9 mouse cellular contexts compared by ENCODE assay signal in the genomic region with DNA sequence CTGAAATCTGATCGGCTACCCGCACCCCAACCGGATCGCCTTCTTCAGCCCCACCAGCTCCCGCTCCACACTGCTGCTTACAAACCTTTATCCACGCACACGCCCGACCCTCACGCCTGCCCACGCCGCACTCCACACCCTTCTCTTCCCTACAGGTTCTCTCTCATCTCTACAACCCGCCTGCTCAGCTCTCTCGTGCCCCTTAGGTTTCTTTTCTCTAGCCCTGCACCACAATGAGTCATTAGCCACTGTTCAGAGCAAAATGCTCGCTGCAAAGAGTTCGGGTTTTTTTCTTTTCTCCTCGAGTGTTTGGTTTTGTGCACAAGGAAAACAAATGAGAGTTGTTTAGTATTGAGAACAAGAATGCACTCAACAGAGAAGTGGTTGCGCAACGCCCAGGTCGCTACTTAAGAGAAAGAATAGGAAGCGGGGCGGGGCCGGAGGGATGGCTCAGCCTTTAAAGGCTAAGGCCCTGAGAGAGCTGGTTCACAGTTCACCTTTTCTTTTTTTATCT. TPM values are rescaled to one million over a fixed set of nuclear protein-coding genes. Genes with fewer than 3 reads are reported as not detected.
DNase-seq lines count a peak whose midpoint lies in the region; ATAC-seq and TF ChIP-seq lines count a peak whose summit lies in the region.
"Had no signal": no experiment of that assay in that cellular context is flagged by ENCODE, and none has a peak within 500 bp of the region (broad histone marks: within the 10 kb centered on the region; RNA-seq: fewer than 3 reads in every experiment).

No protein-coding gene starts in this region.

- no peaks in the 10 kb centered on the region for H3K9me3 ChIP-seq in ES-E14 (ENCODE audit: control insufficient read depth, insufficient read depth, low read depth, low read length)
- H3K9me3 ChIP-seq in lung, embryonic 16.5 days (ENCODE audit: control insufficient read depth, low read length): no peaks in the 10 kb centered on the region

- peak overlapping the region; percentile 56 to 72 for H3K4me3 ChIP-seq in ES-E14 (ENCODE audit: insufficient read depth in 1 of 2, low read depth in 1 of 2, low read length in 2 of 2, poor library complexity in 1 of 2, severe bottlenecking in 1 of 2)
- H3K4me3 ChIP-seq in lung, embryonic 16.5 days (ENCODE audit: low read length): peak overlapping the region; percentile 76

- no peaks in the 10 kb centered on the region for H3K36me3 ChIP-seq in ES-E14 (ENCODE audit: control insufficient read depth, insufficient read depth, low read length, poor library complexity, severe bottlenecking)
- H3K36me3 ChIP-seq in lung, embryonic 16.5 days (ENCODE audit: control insufficient read depth, insufficient read depth, low read length): no peaks in the 10 kb centered on the region

- H3K4me2 ChIP-seq in lung, embryonic 16.5 days (ENCODE audit: low read depth, low read length): peak overlapping the region; percentile 81

- peak; percentile 35 for ATAC-seq in lung, embryonic 16.5 days (ENCODE audit: low read depth)

- under 1% methylated on average over 22 of the region's 22 CpGs for WGBS in lung, embryonic 16.5 days

- in situ Hi-C loops in ES-E14 (cut with MboI; ENCODE audit: low sequenced_read_pairs in 2 of 2, unreplicated experiment in 2 of 2): no loop called here

- peak overlapping the region; percentile 35; the same call in 1 of the 2 replicates for H3K27ac ChIP-seq in ES-E14 (ENCODE audit: insufficient read depth, low read depth, low read length, poor library complexity, severe bottlenecking)
- peak overlapping the region; percentile 99 for H3K27ac ChIP-seq in lung, embryonic 16.5 days (ENCODE audit: low read length)

- no peaks in the 10 kb centered on the region for H3K27me3 ChIP-seq in lung, embryonic 16.5 days (ENCODE audit: control insufficient read depth, insufficient read depth, low read depth, low read length)

- H3K4me1 ChIP-seq in ES-E14 (ENCODE audit: control insufficient read depth in 2 of 2, insufficient read depth in 2 of 2, low read length in 2 of 2, poor library complexity in 1 of 2): peaks cover 0 to 5% of the 10 kb centered on the region in 2 experiments; a peak in 2 of 4 replicates
- peaks cover 26% of the 10 kb centered on the region for H3K4me1 ChIP-seq in lung, embryonic 16.5 days (replicated peaks; ENCODE audit: control insufficient read depth, insufficient read depth, low read length)

- H3K9ac ChIP-seq in ES-E14 (ENCODE audit: insufficient read depth, low read depth, low read length, poor library complexity, severe bottlenecking): peak overlapping the region; percentile 42
- H3K9ac ChIP-seq in lung, embryonic 16.5 days (ENCODE audit: low read length): peak overlapping the region; percentile 82

- DNase-seq in 3134 (ENCODE audit: extremely low read depth, insufficient read length, low spot score): peak; percentile 85
- DNase-seq in ES-E14 (ENCODE audit: low read depth, low spot score): peak; percentile 81
- peak; percentile 87 for DNase-seq in embryo, embryonic 10.5 days (ENCODE audit: low spot score)
- DNase-seq in heart, adult 9 months (ENCODE audit: low spot score in 2 of 2): peak; percentile 69 to 82
- DNase-seq in kidney, adult 8-10 months: peak; percentile 66 to 78
- DNase-seq in ovary, postnatal 14 days (ENCODE audit: low spot score): peak; percentile 56
- peak; percentile 86 for DNase-seq in urinary bladder, postnatal 14 days (ENCODE audit: low spot score)

TF ChIP-seq in ES-E14, 5 proteins besides CTCF, POLR2A, EP300 and RAD21:
- 0 out of 2 replicates have a peak, but pooled peaks have one; percentile 5 for TF ChIP-seq HCFC1 (IDR thresholded peaks at IDR 0.05; ENCODE audit: borderline replicate concordance, insufficient read depth, low read length)
- TF ChIP-seq ZC3H11A (IDR thresholded peaks at IDR 0.05; ENCODE audit: borderline replicate concordance, low read depth, low read length): no peak
TF ChIP-seq in ES-E14: peak in this region for 1.

RNA-seq across cellular contexts. Expression of gene Klrb1b, which starts 17.4 kb away (rescaled TPM):
- total RNA-seq in ES-E14 (2012; rRNA removed): not detected in 2 replicates
- 0.29 and 0.33 TPM in 2 replicates for polyA plus RNA-seq in lung, embryonic 16.5 days (2015; fragmentation: Nextera tagmentation; extraction: Ambion mirVana)
- total RNA-seq: layer of hippocampus, postnatal 14 days had no signal

RNA-seq across cellular contexts. Expression of gene Gm44511, which starts 17.4 kb away (rescaled TPM):
- total RNA-seq in ES-E14 (2012; rRNA removed): not detected in 2 replicates
- polyA plus RNA-seq in lung, embryonic 16.5 days (2015; fragmentation: Nextera tagmentation; extraction: Ambion mirVana): not detected in 2 replicates
- total RNA-seq: layer of hippocampus, postnatal 14 days had no signal

RNA-seq across cellular contexts. Expression of gene Clec2i, which starts 43.9 kb away (rescaled TPM):
- 0.16 and 0.18 TPM in 2 replicates for total RNA-seq in ES-E14 (2012; rRNA removed)
- polyA plus RNA-seq in lung, embryonic 16.5 days (2015; fragmentation: Nextera tagmentation; extraction: Ambion mirVana): 0.23 and 0.36 TPM in 2 replicates

RNA-seq across cellular contexts. Expression of gene BC035044, which starts 47.4 kb away (rescaled TPM):
- total RNA-seq in ES-E14 (2012; rRNA removed): not detected in 2 replicates
- 0.79 and 0.87 TPM in 2 replicates for polyA plus RNA-seq in lung, embryonic 16.5 days (2015; fragmentation: Nextera tagmentation; extraction: Ambion mirVana)

RNA-seq across cellular contexts. Expression of gene Klrb1c, which starts 54.5 kb away (rescaled TPM):
- 0.13 TPM in 1 of 2 replicates, not detected in the other for total RNA-seq in ES-E14 (2012; rRNA removed)
- 0.25 and 0.33 TPM in 2 replicates for polyA plus RNA-seq in lung, embryonic 16.5 days (2015; fragmentation: Nextera tagmentation; extraction: Ambion mirVana)
- total RNA-seq: layer of hippocampus, postnatal 14 days had no signal

Comparison
In these comparisons a context has a peak if more than half of its experiments do, and no peak if none do; other contexts are left out.
1. Peak in every context shown above with its lines: DNase-seq, ATAC-seq, H3K4me3 ChIP-seq and H3K27ac ChIP-seq.